Mouse (Mus musculus) stomach, postnatal 0 days (tissue): ENCODE data around the gene Socs5. TPM values are rescaled to one million over a fixed set of nuclear protein-coding genes. Genes with fewer than 3 reads are reported as not detected.

ENCODE experiments used
- ATAC-seq: fragments of 200-750 bp; cut with Nextera tagmentation; 2 replicates; pipeline ENCODE4 v1.8.0; 2017; ENCODE audit not compliant: low FRiP score, low TSS enrichment
- DNase-seq: peaks from one replicate; pipeline ENCODE4 v3.0.0-alpha.2; 2016; ENCODE audit warnings: low spot score
- H3K27ac ChIP-seq: fragments of 300-500 bp; sonication (generic); replicated peaks from 2 replicates; pipeline ENCODE4 v1.5.1; 2014; ENCODE audit warnings: mild to moderate bottlenecking, control low read depth
- H3K27me3 ChIP-seq: fragments of 300-500 bp; sonication (generic); 2 replicates; pipeline ENCODE4 v1.6.1; 2014; ENCODE audit warnings: low read length; ENCODE audit not compliant: control insufficient read depth, insufficient read depth
- H3K36me3 ChIP-seq: fragments of 300-500 bp; sonication (generic); 2 replicates; pipeline ENCODE4 v1.6.1; 2014; ENCODE audit warnings: low read length, mixed read lengths; ENCODE audit not compliant: control insufficient read depth, insufficient read depth
- H3K4me1 ChIP-seq: fragments of 300-500 bp; sonication (generic); replicated peaks from 2 replicates; pipeline ENCODE4 v1.6.1; 2014; ENCODE audit warnings: antibody characterized with exemption; ENCODE audit not compliant: control insufficient read depth, insufficient read depth
- H3K4me2 ChIP-seq: fragments of 300-500 bp; sonication (generic); replicated peaks from 2 replicates; pipeline ENCODE4 v1.6.1; 2014; ENCODE audit warnings: low read depth, mild to moderate bottlenecking, control low read depth, moderate library complexity
- H3K4me3 ChIP-seq: fragments of 300-500 bp; sonication (generic); 2 replicates; pipeline ENCODE4 v1.5.1; 2014; ENCODE audit warnings: low read depth, low read length, control low read depth
- H3K9ac ChIP-seq: fragments of 300-500 bp; sonication (generic); 2 replicates; pipeline ENCODE4 v1.6.1; 2014; ENCODE audit warnings: mild to moderate bottlenecking, low read length, control low read depth, mixed read lengths
- H3K9me3 ChIP-seq: fragments of 300-500 bp; sonication (generic); 2 replicates; pipeline ENCODE4 v1.6.1; 2016; ENCODE audit warnings: low read length; ENCODE audit not compliant: control insufficient read depth
- CTCF ChIP-seq: IDR thresholded peaks from 2 replicates; pipeline ENCODE4 v1.5.1; 2016; ENCODE audit warnings: antibody characterized with exemption, low read depth, mild to moderate bottlenecking, moderate library complexity
- EP300 ChIP-seq: optimal IDR thresholded peaks from 2 replicates; pipeline ENCODE3; 2016; ENCODE audit warnings: antibody characterized with exemption
- WGBS: fragments of 180-500 bp; shearing (Covaris S2); extraction: QIAGEN DNeasy Blood & Tissue Kit; methylation state at CpG from one replicate; pipeline ENCODE4 v1.1.7; 2014; 5-methylcytosine and 5-hydroxymethylcytosine counted together
- microRNA-seq: library from miRNA; unstranded; fragments of <30 nt; microRNA quantifications from one replicate; pipeline ENCODE4, GENCODE M21; 2016
- polyA plus RNA-seq: library from polyadenylated mRNA; unstranded; fragments of >200 nt; fragmentation: Nextera tagmentation; extraction: Ambion mirVana; gene quantifications from 2 replicates; pipeline ENCODE4 v1.2.1, GENCODE M21; 2015

The Socs5 gene
- polyA plus RNA-seq, 1 experiment from 2014 or later = 4.8 TPM

- TF ChIP-seq CTCF (peak; percentile 30), EP300 (no peak)
These were observed 71.4 kb downstream of the Socs5 start for GRCm38 (mm10) chr17:87178596-87179590.

GRCm38 (mm10) chr17:87179939-87180550 lies 72.6 kb downstream of the Socs5 start:
- H3K4me3 ChIP-seq = no peak overlapping the region
- H3K4me2 ChIP-seq = no peak overlapping the region
- H3K27ac ChIP-seq = no peak overlapping the region
- peaks cover 8% of the 10 kb centered on the region; the same call in 1 of the 2 replicates for H3K4me1 ChIP-seq
- H3K36me3 ChIP-seq = no peaks in the 10 kb centered on the region
- H3K27me3 ChIP-seq = no peaks in the 10 kb centered on the region
- ATAC-seq (no peak), DNase-seq (no peak)
- WGBS = 78% methylated on average over 9 of the region's 9 CpGs
- TF ChIP-seq EP300 (no peak), CTCF (no peak)
- H3K9me3 ChIP-seq = no peaks in the 10 kb centered on the region
- H3K9ac ChIP-seq = no peak overlapping the region

More at GRCm38 (mm10) chr17:87178596-87179590, 71.4 kb downstream of the Socs5 start:
- H3K9ac ChIP-seq = no peak overlapping the region
- H3K27ac ChIP-seq = 0 out of 2 replicates have a peak overlapping the region, but pooled peaks have one; percentile 18
- H3K4me2 ChIP-seq = no peak overlapping the region
- WGBS = 29% methylated on average over 16 of the region's 16 CpGs
- ATAC-seq = peak; percentile 46; the same call in 1 of the 2 replicates
- H3K27me3 ChIP-seq = no peaks in the 10 kb centered on the region
- DNase-seq = no peak
- H3K9me3 ChIP-seq = no peaks in the 10 kb centered on the region
- no peaks in the 10 kb centered on the region for H3K36me3 ChIP-seq
- peaks cover 8% of the 10 kb centered on the region; the same call in 1 of the 2 replicates for H3K4me1 ChIP-seq
- H3K4me3 ChIP-seq = no peak overlapping the region

GRCm38 (mm10) chr17:87181683-87182346 lies 74.3 kb downstream of the Socs5 start:
- Histone ChIP-seq H3K9ac (no peak overlapping the region), H3K36me3 (no peaks in the 10 kb centered on the region), H3K27me3 (no peaks in the 10 kb centered on the region), H3K4me2 (no peak overlapping the region), H3K4me3 (no peak overlapping the region), H3K9me3 (no peaks in the 10 kb centered on the region), H3K4me1 (no peaks in the 10 kb centered on the region), H3K27ac (no peak overlapping the region)
- TF ChIP-seq EP300 (no peak), CTCF (no peak)
- WGBS = 74% methylated on average over 8 of the region's 8 CpGs
- DNase-seq (no peak), ATAC-seq (no peak)

- ATAC-seq = 0 out of 2 replicates have a peak, but pooled peaks have one; percentile 24
These were observed 78.1 kb downstream of the Socs5 start for GRCm38 (mm10) chr17:87185461-87186066.

GRCm38 (mm10) chr17:87187005-87187404 lies 79.5 kb downstream of the Socs5 start:
- 72% methylated on average over 17 of the region's 17 CpGs for WGBS

More at GRCm38 (mm10) chr17:87185461-87186066, 78.1 kb downstream of the Socs5 start:
- TF ChIP-seq CTCF (no peak), EP300 (no peak)
- H3K36me3 ChIP-seq = no peaks in the 10 kb centered on the region
- H3K4me1 ChIP-seq = no peaks in the 10 kb centered on the region
- no peak overlapping the region for H3K27ac ChIP-seq
- WGBS = 50% methylated on average over 10 of the region's 11 CpGs
- H3K27me3 ChIP-seq = no peaks in the 10 kb centered on the region
- no peak overlapping the region for H3K4me3 ChIP-seq
- H3K9me3 ChIP-seq = no peaks in the 10 kb centered on the region
- H3K4me2 ChIP-seq = no peak overlapping the region
- 0 out of 2 replicates have a peak overlapping the region, but pooled peaks have one; percentile 13 for H3K9ac ChIP-seq
- no peak for DNase-seq

More at GRCm38 (mm10) chr17:87187005-87187404, 79.5 kb downstream of the Socs5 start:
- no peaks in the 10 kb centered on the region for H3K36me3 ChIP-seq
- H3K9me3 ChIP-seq = no peaks in the 10 kb centered on the region
- no peaks in the 10 kb centered on the region for H3K4me1 ChIP-seq
- no peaks in the 10 kb centered on the region for H3K27me3 ChIP-seq
- H3K4me3 ChIP-seq = no peak overlapping the region
- H3K9ac ChIP-seq = no peak overlapping the region
- no peak overlapping the region for H3K27ac ChIP-seq
- no peak for DNase-seq
- no peak for ATAC-seq
- no peak for TF ChIP-seq CTCF
- TF ChIP-seq EP300 = no peak
- H3K4me2 ChIP-seq = no peak overlapping the region

Small RNAs within 50 kb of the gene (microRNA-seq; reads per million reads assigned to microRNA genes)
- not detected for gene Gm22346

Other genes starting within 250 kb of the Socs5 start
- gene Tmem247, start 190.3 kb upstream of the Socs5 start, polyA plus RNA-seq = not detected in 2 replicates
- 0.12 TPM in 1 of 2 replicates, not detected in the other for gene Atp6v1e2, start 159.8 kb upstream of the Socs5 start, polyA plus RNA-seq
- gene Rhoq, start 144.6 kb upstream of the Socs5 start, polyA plus RNA-seq = 5.6 and 6.2 TPM in 2 replicates
- 49.4 and 50.2 TPM in 2 replicates for gene Pigf, start 82.3 kb upstream of the Socs5 start, polyA plus RNA-seq
- 138 and 140 TPM in 2 replicates for gene Cript, start 82.1 kb upstream of the Socs5 start, polyA plus RNA-seq
- 80.4 and 84.4 TPM in 2 replicates for gene Mcfd2, start 158.3 kb downstream of the Socs5 start, polyA plus RNA-seq
- 19.9 and 21.2 TPM in 2 replicates for gene Ttc7, start 175.2 kb downstream of the Socs5 start, polyA plus RNA-seq